Mouse (Mus musculus) midbrain, embryonic 11.5 days (tissue): Measurements from ENCODE around the gene Oxld1. TPM values are rescaled to one million over a fixed set of nuclear protein-coding genes. Genes with fewer than 3 reads are reported as not detected.

Experiments used
- ATAC-seq: fragments of 200-750 bp; cut with Nextera tagmentation; 2 replicates; pipeline ENCODE4 v1.8.0; 2017; ENCODE audit warnings: moderate TSS enrichment, moderate library complexity; ENCODE audit not compliant: low FRiP score
- DNase-seq: peaks from one replicate; pipeline ENCODE4 v3.0.0; 2015; ENCODE audit warnings: low spot score; ENCODE audit errors: missing footprints
- H3K27ac ChIP-seq: fragments of 300-500 bp; sonication (generic); 2 replicates; pipeline ENCODE4 v1.5.1; 2014; ENCODE audit warnings: low read depth, low read length
- H3K27me3 ChIP-seq: fragments of 300-500 bp; sonication (generic); 2 replicates; pipeline ENCODE4 v1.6.1; 2014; ENCODE audit warnings: mild to moderate bottlenecking, low read length, moderate library complexity, mixed read lengths; ENCODE audit not compliant: control insufficient read depth, insufficient read depth
- H3K36me3 ChIP-seq: fragments of 300-500 bp; sonication (generic); 2 replicates; pipeline ENCODE4 v1.6.1; 2014; ENCODE audit warnings: mild to moderate bottlenecking, low read length, moderate library complexity, mixed read lengths; ENCODE audit not compliant: control insufficient read depth, insufficient read depth
- H3K4me1 ChIP-seq: fragments of 300-500 bp; sonication (generic); 2 replicates; pipeline ENCODE4 v1.6.1; 2014; ENCODE audit warnings: low read length; ENCODE audit not compliant: control insufficient read depth, insufficient read depth
- H3K4me2 ChIP-seq: fragments of 300-500 bp; sonication (generic); 2 replicates; pipeline ENCODE4 v1.6.1; 2014; ENCODE audit warnings: mild to moderate bottlenecking, moderate library complexity
- H3K4me3 ChIP-seq: fragments of 300-500 bp; sonication (generic); 2 replicates; pipeline ENCODE4 v1.5.1; 2014; ENCODE audit warnings: low read depth, low read length
- H3K9ac ChIP-seq: fragments of 300-500 bp; sonication (generic); 2 replicates; pipeline ENCODE4 v1.6.1; 2014; ENCODE audit warnings: low read length
- H3K9me3 ChIP-seq: fragments of 300-500 bp; sonication (generic); 2 replicates; pipeline ENCODE4 v1.6.1; 2016; ENCODE audit warnings: low read length; ENCODE audit not compliant: control insufficient read depth
- WGBS: fragments of 180-500 bp; shearing (Covaris S2); extraction: QIAGEN DNeasy Blood & Tissue Kit; methylation state at CpG from one replicate; pipeline ENCODE4 v1.1.7; 2014; 5-methylcytosine and 5-hydroxymethylcytosine counted together
- polyA plus RNA-seq: library from polyadenylated mRNA; unstranded; fragments of >200 nt; fragmentation: Nextera tagmentation; extraction: Ambion mirVana; gene quantifications from 2 replicates; pipeline ENCODE4 v1.2.1, GENCODE M21; 2014

Oxld1 gene
- polyA plus RNA-seq, 1 experiment from 2014 or later = 10.4 TPM

GRCm38 (mm10) chr11:120497436-120497835 is 39.6 kb upstream of the Oxld1 start:
- ATAC-seq (no peak), DNase-seq (no peak)
- H3K4me1 ChIP-seq = peaks cover 9% of the 10 kb centered on the region
- H3K4me3 ChIP-seq = no peak overlapping the region
- H3K36me3 ChIP-seq = peaks cover 3% of the 10 kb centered on the region; the same call in 1 of the 2 replicates
- WGBS = 86% methylated on average over 3 of the region's 3 CpGs
- H3K4me2 ChIP-seq = no peak overlapping the region
- no peak overlapping the region for H3K9ac ChIP-seq
- no peaks in the 10 kb centered on the region for H3K9me3 ChIP-seq
- no peaks in the 10 kb centered on the region for H3K27me3 ChIP-seq
- no peak overlapping the region for H3K27ac ChIP-seq

GRCm38 (mm10) chr11:120493911-120494310 is 36.0 kb upstream of the Oxld1 start:
- DNase-seq (peak; percentile 57), ATAC-seq (no peak)
- H3K9ac ChIP-seq = no peak overlapping the region
- H3K9me3 ChIP-seq = no peaks in the 10 kb centered on the region
- no peak overlapping the region for H3K4me2 ChIP-seq
- H3K27ac ChIP-seq = no peak overlapping the region
- 84% methylated on average over 3 of the region's 3 CpGs for WGBS
- peaks cover 20% of the 10 kb centered on the region for H3K4me1 ChIP-seq
- H3K36me3 ChIP-seq = peaks cover 5% of the 10 kb centered on the region; the same call in 1 of the 2 replicates
- no peaks in the 10 kb centered on the region for H3K27me3 ChIP-seq
- no peak overlapping the region for H3K4me3 ChIP-seq

GRCm38 (mm10) chr11:120493351-120493750 is 35.5 kb upstream of the Oxld1 start:
- H3K9me3 ChIP-seq = no peaks in the 10 kb centered on the region
- peak overlapping the region; percentile 92; the same call in 1 of the 2 replicates for H3K4me3 ChIP-seq
- H3K27me3 ChIP-seq = no peaks in the 10 kb centered on the region
- H3K4me1 ChIP-seq = peaks cover 20% of the 10 kb centered on the region
- WGBS = 70% methylated on average over 3 of the region's 3 CpGs
- ATAC-seq (no peak), DNase-seq (no peak)
- H3K4me2 ChIP-seq = peak overlapping the region; percentile 86
- H3K36me3 ChIP-seq = peaks cover 9% of the 10 kb centered on the region; the same call in 1 of the 2 replicates
- peak overlapping the region; percentile 53 for H3K9ac ChIP-seq
- H3K27ac ChIP-seq = no peak overlapping the region

GRCm38 (mm10) chr11:120492878-120493203 is 35.0 kb upstream of the Oxld1 start:
- H3K27me3 ChIP-seq = no peaks in the 10 kb centered on the region
- peaks cover 14% of the 10 kb centered on the region; the same call in 1 of the 2 replicates for H3K36me3 ChIP-seq
- peak overlapping the region; percentile 92 for H3K4me3 ChIP-seq
- DNase-seq = peak; percentile 88
- no peak overlapping the region for H3K27ac ChIP-seq
- 32% methylated on average over 3 of the region's 3 CpGs for whole genome bisulfite sequencing
- peak overlapping the region; percentile 53 for H3K9ac ChIP-seq
- ATAC-seq = no peak
- H3K4me2 ChIP-seq = peak overlapping the region; percentile 86
- H3K4me1 ChIP-seq = peaks cover 20% of the 10 kb centered on the region
- H3K9me3 ChIP-seq = no peaks in the 10 kb centered on the region

- Histone ChIP-seq H3K27me3 (no peaks in the 10 kb centered on the region), H3K27ac (peak overlapping the region; percentile 63), H3K9ac (peak overlapping the region; percentile 80), H3K4me1 (peaks cover 20% of the 10 kb centered on the region), H3K4me3 (peak overlapping the region; percentile 92), H3K36me3 (peaks cover 18% of the 10 kb centered on the region), H3K4me2 (peak overlapping the region; percentile 86), H3K9me3 (no peaks in the 10 kb centered on the region)
- peak; percentile 93 for DNase-seq
- under 1% methylated on average over 48 of the region's 48 CpGs for WGBS
- ATAC-seq = peak; percentile 56
Observed at GRCm38 (mm10) chr11:120492024-120492877, 34.4 kb upstream of the Oxld1 start.

- Histone ChIP-seq H3K4me2 (peak within 1 kb of the TSS; percentile 86), H3K9me3 (no peaks in the 10 kb centered on the region), H3K36me3 (peaks cover 25% of the 10 kb centered on the region), H3K27me3 (no peaks in the 10 kb centered on the region), H3K27ac (peak within 1 kb of the TSS; percentile 68), H3K9ac (peak within 1 kb of the TSS; percentile 80), H3K4me1 (peaks cover 20% of the 10 kb centered on the region), H3K4me3 (peak within 1 kb of the TSS; percentile 92)
- WGBS = under 1% methylated on average over 35 of the region's 35 CpGs
- ATAC-seq = peak; percentile 92
- peak; percentile 99 for DNase-seq
Observed at GRCm38 (mm10) chr11:120491317-120492023, 33.6 kb upstream of the Oxld1 start, which contains the start of gene Slc25a10. Slc25a10 (plus strand) TSS chr11:120491840.

- peaks cover 25% of the 10 kb centered on the region for H3K36me3 ChIP-seq
- 46% methylated on average over 4 of the region's 4 CpGs for WGBS
- H3K4me1 ChIP-seq = peaks cover 26% of the 10 kb centered on the region
- H3K4me3 ChIP-seq = no peak overlapping the region; the same call in 1 of the 2 replicates
- H3K27ac ChIP-seq = peak overlapping the region; percentile 68; the same call in 1 of the 2 replicates
- H3K27me3 ChIP-seq = no peaks in the 10 kb centered on the region
- peak; percentile 84 for DNase-seq
- peak overlapping the region; percentile 44; the same call in 1 of the 2 replicates for H3K9ac ChIP-seq
- H3K4me2 ChIP-seq = peak overlapping the region; percentile 86; the same call in 1 of the 2 replicates
- H3K9me3 ChIP-seq = no peaks in the 10 kb centered on the region
- no peak for ATAC-seq
Observed at GRCm38 (mm10) chr11:120490291-120491046, 32.6 kb upstream of the Oxld1 start.

GRCm38 (mm10) chr11:120489054-120489761 is 31.3 kb upstream of the Oxld1 start:
- peaks cover 30% of the 10 kb centered on the region for H3K4me1 ChIP-seq
- no peaks in the 10 kb centered on the region for H3K27me3 ChIP-seq
- DNase-seq (peak; percentile 96), ATAC-seq (no peak)
- no peak overlapping the region for H3K9ac ChIP-seq
- H3K27ac ChIP-seq = no peak overlapping the region
- H3K36me3 ChIP-seq = peaks cover 22% of the 10 kb centered on the region
- WGBS = 65% methylated on average over 4 of the region's 4 CpGs
- H3K9me3 ChIP-seq = no peaks in the 10 kb centered on the region
- no peak overlapping the region for H3K4me2 ChIP-seq
- no peak overlapping the region for H3K4me3 ChIP-seq
